Mouse (Mus musculus): ENCODE results near the gene Gm21958. TPM values are rescaled to one million over a fixed set of nuclear protein-coding genes. Genes with fewer than 3 reads are reported as not detected.

Gene Gm21958
- total and polyA plus RNA-seq, 2 experiments from 2014 or later, result 0.25 TPM; not detected in 1

DNA sequence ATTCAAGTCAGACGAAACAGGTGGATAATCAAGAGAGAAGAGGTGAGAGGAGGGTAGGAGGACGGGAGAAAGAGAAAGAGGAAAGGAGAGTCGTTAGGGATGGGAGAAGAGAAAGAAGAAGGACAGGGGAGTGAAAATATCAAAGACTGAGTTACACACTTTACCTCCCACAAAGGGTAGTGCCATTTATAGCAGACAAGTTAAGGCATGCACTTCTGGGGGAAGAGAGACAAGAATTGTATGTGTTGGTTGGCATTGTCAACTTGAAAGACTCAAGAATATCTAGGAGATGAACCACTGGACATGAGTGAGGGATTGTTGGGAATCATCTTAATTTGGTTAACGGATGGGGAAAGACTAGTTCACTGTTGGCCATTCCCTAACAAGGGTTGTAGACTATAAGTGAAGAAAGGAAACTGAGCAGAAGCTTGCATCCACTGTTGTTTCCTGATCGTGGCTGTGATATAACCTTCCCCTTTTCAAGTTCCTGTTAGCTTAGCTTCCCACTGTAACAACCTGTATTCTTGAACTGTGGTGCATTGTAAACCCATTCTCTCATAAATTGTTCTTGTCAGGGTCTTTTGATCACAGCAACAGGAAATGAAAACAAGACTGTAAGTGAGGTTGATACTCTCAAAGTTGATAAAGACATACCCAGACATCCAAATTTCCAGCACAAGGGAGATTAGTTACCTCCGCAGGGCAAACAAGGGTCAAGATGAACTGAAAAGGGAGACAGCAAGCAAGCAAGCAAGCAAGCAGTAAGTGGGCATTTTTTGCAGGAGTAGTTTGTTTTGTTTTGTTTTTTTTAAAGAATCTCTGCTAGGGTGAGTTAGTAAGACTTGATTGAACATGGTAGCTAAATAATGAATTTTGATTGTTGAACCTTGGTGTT, 32.6 kb downstream of the Gm21958 start:
- no peak for DNase-seq
- TF ChIP-seq CTCF (IDR thresholded peaks at IDR 0.05; ENCODE audit: low read depth), result no peak
- no peaks in the 10 kb centered on the region for H3K9me3 ChIP-seq (ENCODE audit: low read length)
- no peaks in the 10 kb centered on the region for H3K27me3 ChIP-seq (ENCODE audit: insufficient read depth, low read length)
- ATAC-seq, result no peak
- 75% methylated on average over 6 of the region's 6 CpGs for WGBS
- no peak overlapping the region for H3K4me2 ChIP-seq (ENCODE audit: low read depth)
- H3K9ac ChIP-seq, result no peak overlapping the region
- H3K36me3 ChIP-seq (ENCODE audit: insufficient read depth), result no peaks in the 10 kb centered on the region
- H3K4me1 ChIP-seq (ENCODE audit: insufficient read depth), result no peaks in the 10 kb centered on the region
- no peak overlapping the region for H3K4me3 ChIP-seq (ENCODE audit: low read depth, low read length)
- no peak overlapping the region for H3K27ac ChIP-seq (ENCODE audit: low read depth, low read length)

DNA sequence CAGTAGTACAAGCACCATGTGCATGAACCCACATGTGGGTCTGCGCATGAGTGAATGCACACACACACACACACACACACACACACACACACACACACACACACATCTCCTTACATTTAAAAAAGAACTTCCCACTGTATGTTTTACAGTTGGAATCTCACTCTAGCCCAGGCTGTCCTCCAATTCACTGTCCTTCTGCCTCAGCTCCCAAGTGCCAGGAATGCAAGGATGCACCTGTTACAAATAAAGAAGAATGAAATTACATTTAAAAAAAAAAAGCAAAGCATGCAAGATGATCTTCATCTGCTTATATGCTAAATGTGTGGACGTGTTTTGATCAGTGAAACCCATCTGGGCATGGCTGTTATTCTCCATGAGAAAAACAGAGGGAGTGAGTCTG, 37.3 kb downstream of the Gm21958 start:
- 66% methylated on average over 2 of the region's 2 CpGs for WGBS
- no peaks in the 10 kb centered on the region for H3K27me3 ChIP-seq (ENCODE audit: insufficient read depth, low read length)
- H3K4me1 ChIP-seq (ENCODE audit: insufficient read depth), result 0 out of 2 replicates have a peak, but pooled peaks cover 3% of the 10 kb centered on the region
- no peaks in the 10 kb centered on the region for H3K9me3 ChIP-seq (ENCODE audit: low read length)
- no peak overlapping the region for H3K9ac ChIP-seq
- no peak for TF ChIP-seq CTCF (IDR thresholded peaks at IDR 0.05; ENCODE audit: low read depth)
- DNase-seq (peak; percentile 63), ATAC-seq (peak; percentile 61)
- no peaks in the 10 kb centered on the region for H3K36me3 ChIP-seq (ENCODE audit: insufficient read depth)
- H3K4me3 ChIP-seq (ENCODE audit: low read depth, low read length), result no peak overlapping the region
- no peak overlapping the region for H3K4me2 ChIP-seq (ENCODE audit: low read depth)
- no peak overlapping the region for H3K27ac ChIP-seq (ENCODE audit: low read depth, low read length)

DNA sequence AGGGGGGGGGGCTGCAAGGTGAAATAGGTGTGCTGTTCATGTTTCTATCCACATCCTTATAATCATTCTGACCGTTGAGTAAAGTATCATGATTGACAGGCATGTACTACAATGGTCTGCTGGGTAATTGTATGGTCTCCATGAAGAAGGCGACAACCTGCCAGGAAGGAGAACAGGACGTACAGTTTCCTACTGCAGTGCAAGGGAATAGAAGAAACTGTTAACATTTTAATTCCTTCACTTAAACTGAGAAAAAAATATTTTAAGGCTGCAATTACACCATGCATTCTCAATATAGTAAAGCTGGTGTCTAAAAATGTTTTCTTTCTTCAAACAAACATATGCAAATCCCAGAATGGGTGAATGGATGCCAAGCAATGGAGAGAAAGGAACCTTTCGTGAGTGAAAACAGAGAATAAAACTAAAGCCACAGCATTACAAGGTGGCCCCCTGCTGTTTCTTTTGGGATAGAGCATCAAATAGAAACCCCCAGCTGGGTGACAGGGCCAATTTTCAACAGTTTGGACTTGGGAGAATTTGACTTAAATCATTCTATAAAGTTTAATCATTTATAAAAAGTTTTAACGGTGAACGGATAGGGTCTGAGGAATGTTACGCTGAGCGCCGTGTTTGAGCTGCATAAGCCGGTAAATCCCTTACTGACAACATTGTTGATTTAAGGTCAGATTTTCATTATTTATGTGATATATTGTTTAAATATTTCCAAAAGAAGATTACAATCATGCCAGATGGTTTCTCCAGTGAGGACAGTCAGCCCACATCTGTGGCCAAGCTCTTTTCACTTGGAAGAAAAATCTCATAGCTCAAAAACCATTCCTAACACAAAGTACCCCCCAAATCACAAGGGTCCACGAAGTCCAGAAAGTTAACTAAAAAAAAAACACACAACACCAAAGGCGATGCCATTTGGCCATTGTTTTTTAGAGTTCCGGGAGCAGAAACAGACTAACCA, 41.3 kb downstream of the Gm21958 start:
- Histone ChIP-seq H3K9ac (no peak overlapping the region), H3K4me3 (ENCODE audit: low read depth, low read length) (no peak overlapping the region), H3K4me1 (ENCODE audit: insufficient read depth) (0 out of 2 replicates have a peak, but pooled peaks cover 3% of the 10 kb centered on the region), H3K27me3 (ENCODE audit: insufficient read depth, low read length) (no peaks in the 10 kb centered on the region), H3K27ac (ENCODE audit: low read depth, low read length) (no peak overlapping the region), H3K36me3 (ENCODE audit: insufficient read depth) (no peaks in the 10 kb centered on the region), H3K4me2 (ENCODE audit: low read depth) (no peak overlapping the region), H3K9me3 (ENCODE audit: low read length) (no peaks in the 10 kb centered on the region)
- TF ChIP-seq CTCF (IDR thresholded peaks at IDR 0.05; ENCODE audit: low read depth), result peak; percentile 82
- ATAC-seq (peak; percentile 78), DNase-seq (peak; percentile 91)
- WGBS, result 43% methylated on average over 13 of the region's 13 CpGs

DNA sequence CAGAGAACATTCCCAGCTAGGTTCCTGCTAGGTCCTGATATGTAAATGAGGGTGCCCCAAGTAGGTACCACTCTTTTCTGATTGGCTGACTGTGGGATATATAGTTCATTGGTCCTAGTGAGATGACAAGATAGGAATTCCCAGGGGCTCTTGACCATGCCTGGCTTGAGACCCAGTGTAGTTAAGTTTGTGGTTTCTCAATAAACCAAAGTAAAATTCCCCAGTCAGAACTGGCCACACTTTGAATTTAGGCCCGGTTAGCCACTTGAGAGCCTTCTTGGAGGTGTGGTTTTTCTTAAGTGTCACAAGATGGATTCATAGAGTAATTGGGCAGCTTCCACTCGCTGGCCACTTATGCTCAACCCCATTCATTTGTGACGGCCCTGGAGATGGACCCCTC, 42.0 kb downstream of the Gm21958 start:
- Histone ChIP-seq H3K4me2 (ENCODE audit: low read depth) (no peak overlapping the region), H3K9ac (no peak overlapping the region), H3K4me3 (ENCODE audit: low read depth, low read length) (no peak overlapping the region), H3K36me3 (ENCODE audit: insufficient read depth) (no peaks in the 10 kb centered on the region), H3K27me3 (ENCODE audit: insufficient read depth, low read length) (no peaks in the 10 kb centered on the region), H3K9me3 (ENCODE audit: low read length) (no peaks in the 10 kb centered on the region), H3K27ac (ENCODE audit: low read depth, low read length) (no peak overlapping the region), H3K4me1 (ENCODE audit: insufficient read depth) (0 out of 2 replicates have a peak, but pooled peaks cover 3% of the 10 kb centered on the region)
- DNase-seq (no peak), ATAC-seq (no peak)
- no peak for TF ChIP-seq CTCF (IDR thresholded peaks at IDR 0.05; ENCODE audit: low read depth)
- WGBS, result 71% methylated on average over 3 of the region's 3 CpGs

DNA sequence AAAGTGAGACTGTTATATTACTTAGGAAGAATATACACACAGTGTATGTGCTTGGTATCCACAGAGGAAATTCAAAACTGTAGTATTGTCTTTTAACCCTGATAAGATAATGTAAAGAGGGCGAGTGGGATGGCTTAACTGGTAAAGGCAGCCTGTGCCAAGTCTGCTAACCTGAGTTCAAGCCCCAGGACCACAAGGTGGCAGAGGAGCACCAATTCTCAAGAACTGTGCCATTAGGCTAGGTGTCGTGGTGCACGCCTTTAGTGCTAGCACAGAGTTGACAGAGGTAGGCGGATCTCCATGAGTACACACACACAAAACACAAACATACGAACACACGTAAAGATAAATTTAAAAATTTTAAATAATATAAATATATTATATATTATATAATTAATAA, 44.6 kb downstream of the Gm21958 start:
- Histone ChIP-seq H3K36me3 (ENCODE audit: insufficient read depth) (no peaks in the 10 kb centered on the region), H3K9me3 (ENCODE audit: low read length) (no peaks in the 10 kb centered on the region), H3K27me3 (ENCODE audit: insufficient read depth, low read length) (no peaks in the 10 kb centered on the region), H3K27ac (ENCODE audit: low read depth, low read length) (no peak overlapping the region), H3K4me1 (ENCODE audit: insufficient read depth) (0 out of 2 replicates have a peak, but pooled peaks cover 3% of the 10 kb centered on the region), H3K9ac (no peak overlapping the region), H3K4me3 (ENCODE audit: low read depth, low read length) (no peak overlapping the region), H3K4me2 (ENCODE audit: low read depth) (no peak overlapping the region)
- TF ChIP-seq CTCF (IDR thresholded peaks at IDR 0.05; ENCODE audit: low read depth), result no peak
- DNase-seq (no peak), ATAC-seq (no peak)
- 86% methylated on average over 6 of the region's 6 CpGs for WGBS

DNA sequence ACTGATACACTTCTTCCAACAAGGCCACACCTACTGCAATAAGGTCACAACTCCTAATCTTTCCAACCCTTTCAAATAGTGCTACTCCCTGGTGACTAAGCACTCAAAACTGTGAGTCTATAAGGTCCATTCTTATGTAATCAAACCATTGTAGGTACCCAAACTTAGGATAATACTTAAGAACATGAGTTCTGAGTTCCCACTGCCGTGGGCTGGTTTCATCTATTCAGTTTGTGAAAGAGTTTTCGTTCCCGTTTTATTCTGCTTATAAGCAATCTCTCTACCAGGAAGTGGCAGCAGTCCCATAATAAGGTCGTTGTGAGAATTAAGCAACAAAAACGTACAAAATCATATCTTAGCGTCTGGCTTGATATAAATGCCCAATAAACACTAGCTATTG, 45.4 kb downstream of the Gm21958 start:
- Histone ChIP-seq H3K27ac (ENCODE audit: low read depth, low read length) (no peak overlapping the region), H3K36me3 (ENCODE audit: insufficient read depth) (no peaks in the 10 kb centered on the region), H3K4me2 (ENCODE audit: low read depth) (no peak overlapping the region), H3K9me3 (ENCODE audit: low read length) (no peaks in the 10 kb centered on the region), H3K4me1 (ENCODE audit: insufficient read depth) (0 out of 2 replicates have a peak, but pooled peaks cover 3% of the 10 kb centered on the region), H3K4me3 (ENCODE audit: low read depth, low read length) (no peak overlapping the region), H3K9ac (no peak overlapping the region), H3K27me3 (ENCODE audit: insufficient read depth, low read length) (no peaks in the 10 kb centered on the region)
- no peak for TF ChIP-seq CTCF (IDR thresholded peaks at IDR 0.05; ENCODE audit: low read depth)
- DNase-seq (no peak), ATAC-seq (no peak)
- WGBS, result 76% methylated on average over 6 of the region's 6 CpGs
